Mouse (Mus musculus): Measurements from ENCODE around the gene Cdc42se1.

GRCm38 (mm10) chr3:95235386-95236301 lies 7.1 kb downstream of the Cdc42se1 start:
- no peak for TF ChIP-seq CTCF (IDR thresholded peaks at IDR 0.05; ENCODE audit: low read depth, low read length)
- TF ChIP-seq GATA1 (IDR thresholded peaks at IDR 0.05; ENCODE audit: borderline replicate concordance, low read length): no peak
- TF ChIP-seq TAL1 (conservative IDR thresholded peaks at IDR 0.05; ENCODE audit: low read depth, low read length): no peak
- TF ChIP-seq POLR2AphosphoS5 (IDR thresholded peaks at IDR 0.05; ENCODE audit: insufficient replicate concordance, low read depth, low read length): no peak

All from G1E (cell line).